Mouse (Mus musculus): ENCODE data around the gene Pih1d2. TPM values are rescaled to one million over a fixed set of nuclear protein-coding genes. Genes with fewer than 3 reads are reported as not detected.

Gene Pih1d2
- polyA plus RNA-seq, 1 experiment from 2014 or later = 7.5 TPM

DNA sequence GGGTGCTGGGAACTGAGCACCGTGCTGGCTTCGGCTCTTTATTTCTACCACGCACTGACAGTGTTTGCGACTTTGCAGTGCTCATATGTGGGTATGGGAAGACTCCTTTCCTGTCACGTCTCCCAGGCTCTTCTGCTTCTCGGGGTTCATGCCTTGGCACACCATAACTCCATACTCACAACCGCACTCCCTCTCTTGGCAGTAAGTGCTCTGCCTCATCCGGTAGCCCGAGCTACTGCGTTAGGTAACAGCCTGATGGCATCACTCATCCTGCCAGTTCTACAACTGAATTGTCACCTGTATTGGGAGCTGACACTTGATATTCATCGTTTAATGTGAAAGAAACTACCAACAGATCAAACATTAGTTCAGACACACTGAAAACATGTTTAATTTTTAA is 17.1 kb downstream of the Pih1d2 start:
- Histone ChIP-seq H3K4me1 (replicated peaks) (no peaks in the 10 kb centered on the region), H3K9me3 (no peaks in the 10 kb centered on the region), H3K9ac (no peak overlapping the region), H3K4me3 (no peak overlapping the region), H3K4me2 (no peak overlapping the region), H3K27me3 (no peaks in the 10 kb centered on the region), H3K36me3 (peaks cover 62% of the 10 kb centered on the region), H3K27ac (no peak overlapping the region)
- 94% methylated on average over 11 of the region's 11 CpGs for WGBS
- no peak for ATAC-seq (ENCODE audit: low FRiP score)

DNA sequence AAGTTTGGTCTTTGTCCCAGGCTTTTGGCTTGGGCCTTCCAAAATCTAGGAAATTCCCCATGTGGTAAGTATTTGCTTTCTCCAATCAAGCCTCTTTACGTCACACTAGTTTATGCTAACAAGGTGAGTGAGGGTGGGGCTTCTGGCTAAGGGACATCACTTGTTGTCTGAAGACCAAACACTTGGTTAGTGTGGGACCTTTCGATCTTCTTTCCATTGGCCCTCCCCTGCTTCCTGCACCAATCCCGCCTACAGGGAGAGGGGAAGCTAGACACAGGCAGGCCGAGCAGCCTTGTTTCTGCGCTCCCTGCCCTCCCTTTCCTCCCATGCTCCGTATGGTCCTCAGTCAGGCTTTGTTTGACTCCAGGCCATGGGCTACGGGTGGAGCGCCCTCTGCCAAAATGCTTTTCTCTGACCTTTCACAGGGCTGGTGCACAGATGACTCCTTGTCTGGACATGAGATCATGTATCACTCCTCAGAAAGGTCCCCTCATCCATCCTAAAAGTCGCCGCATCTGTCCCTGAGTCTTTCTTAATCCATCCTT is 29.8 kb downstream of the Pih1d2 start:
- Histone ChIP-seq H3K4me3 (no peak overlapping the region), H3K9ac (no peak overlapping the region), H3K27ac (no peak overlapping the region), H3K4me2 (no peak overlapping the region), H3K27me3 (no peaks in the 10 kb centered on the region), H3K36me3 (peaks cover 92% of the 10 kb centered on the region), H3K4me1 (replicated peaks) (no peaks in the 10 kb centered on the region), H3K9me3 (no peaks in the 10 kb centered on the region)
- ATAC-seq (ENCODE audit: low FRiP score) = no peak
- WGBS = 81% methylated on average over 10 of the region's 10 CpGs

DNA sequence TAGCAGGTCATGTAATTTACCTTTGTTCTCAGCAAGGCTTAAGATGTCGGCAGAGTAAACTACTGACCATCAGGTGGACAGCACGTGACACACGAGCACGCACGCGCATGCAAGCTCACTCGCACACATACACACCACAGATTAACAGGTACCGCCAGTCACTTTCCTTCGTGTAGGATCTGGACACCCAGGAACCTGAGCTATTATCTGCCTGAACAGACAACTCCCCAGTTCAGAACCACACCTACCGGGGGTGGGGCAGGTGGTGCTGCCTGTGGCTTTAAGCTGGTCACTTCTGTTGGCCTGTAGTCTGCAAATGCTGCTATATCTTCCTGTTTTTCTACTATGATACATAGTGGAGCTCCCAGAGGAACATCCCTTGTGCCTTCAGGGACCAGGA is 33.4 kb downstream of the Pih1d2 start:
- Histone ChIP-seq H3K27ac (no peak overlapping the region), H3K9me3 (no peaks in the 10 kb centered on the region), H3K4me3 (no peak overlapping the region), H3K9ac (no peak overlapping the region), H3K27me3 (no peaks in the 10 kb centered on the region), H3K4me1 (replicated peaks) (no peaks in the 10 kb centered on the region), H3K4me2 (no peak overlapping the region), H3K36me3 (peaks cover 92% of the 10 kb centered on the region)
- ATAC-seq (ENCODE audit: low FRiP score) = no peak
- 96% methylated on average over 10 of the region's 10 CpGs for WGBS

DNA sequence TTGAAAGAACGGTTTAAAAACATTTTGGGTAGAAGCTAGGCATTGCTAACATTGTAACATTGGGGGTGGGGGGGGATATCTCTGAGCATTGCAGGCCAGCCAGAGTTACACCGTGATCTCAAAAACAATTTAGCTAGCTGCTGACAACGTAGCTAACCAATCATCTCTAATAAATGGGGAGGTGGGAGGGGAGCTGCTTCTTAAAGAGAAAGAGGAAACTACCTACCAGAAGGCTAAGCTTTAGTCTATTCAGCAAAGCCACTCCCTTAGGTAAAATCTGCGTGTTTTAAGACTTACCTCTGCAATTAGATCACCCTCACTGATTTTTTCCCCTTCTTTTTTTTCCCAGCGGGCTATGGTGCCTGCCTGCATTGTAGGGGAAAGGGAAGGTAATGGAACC is 41.3 kb downstream of the Pih1d2 start:
- Histone ChIP-seq H3K27me3 (no peaks in the 10 kb centered on the region), H3K9me3 (no peaks in the 10 kb centered on the region), H3K36me3 (peaks cover 41% of the 10 kb centered on the region), H3K9ac (peak overlapping the region; percentile 92), H3K4me2 (peak overlapping the region; percentile 77), H3K4me1 (replicated peaks) (peaks cover 23% of the 10 kb centered on the region), H3K4me3 (peak overlapping the region; percentile 96), H3K27ac (peak overlapping the region; percentile 89; the same call in 1 of the 2 replicates)
- no peak for ATAC-seq (ENCODE audit: low FRiP score)
- WGBS = 25% methylated on average over 5 of the region's 5 CpGs

DNA sequence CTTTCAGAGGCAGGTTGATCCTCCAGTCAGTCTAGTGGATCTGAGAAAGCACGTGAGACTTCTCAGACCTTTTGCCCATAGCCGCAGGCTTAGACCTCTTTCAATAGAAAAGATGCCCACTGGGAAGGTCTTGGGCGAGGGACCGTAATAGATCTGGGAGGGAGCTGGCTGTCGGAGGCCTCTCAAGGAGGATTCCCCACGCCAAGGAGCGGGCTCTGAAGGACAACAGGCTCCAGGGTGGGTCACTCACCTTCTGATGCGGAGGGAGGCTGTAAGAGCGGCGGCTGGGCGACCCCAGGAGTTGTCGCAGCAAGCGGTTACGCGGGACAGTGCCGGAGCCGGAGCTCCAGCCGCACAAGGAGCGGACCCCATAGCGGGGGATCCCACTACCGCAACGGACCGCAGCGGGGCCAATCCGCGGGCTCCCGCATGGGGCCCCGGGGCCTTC is 41.8 kb downstream of the Pih1d2 start:
- Histone ChIP-seq H3K27me3 (no peaks in the 10 kb centered on the region), H3K9ac (peak overlapping the region; percentile 92), H3K4me3 (peak overlapping the region; percentile 96), H3K4me2 (peak overlapping the region; percentile 77), H3K9me3 (no peaks in the 10 kb centered on the region), H3K36me3 (peaks cover 40% of the 10 kb centered on the region), H3K27ac (peak overlapping the region; percentile 89), H3K4me1 (replicated peaks) (peaks cover 23% of the 10 kb centered on the region)
- ATAC-seq (ENCODE audit: low FRiP score) = peak; percentile 78
- WGBS = under 1% methylated on average over 28 of the region's 28 CpGs

DNA sequence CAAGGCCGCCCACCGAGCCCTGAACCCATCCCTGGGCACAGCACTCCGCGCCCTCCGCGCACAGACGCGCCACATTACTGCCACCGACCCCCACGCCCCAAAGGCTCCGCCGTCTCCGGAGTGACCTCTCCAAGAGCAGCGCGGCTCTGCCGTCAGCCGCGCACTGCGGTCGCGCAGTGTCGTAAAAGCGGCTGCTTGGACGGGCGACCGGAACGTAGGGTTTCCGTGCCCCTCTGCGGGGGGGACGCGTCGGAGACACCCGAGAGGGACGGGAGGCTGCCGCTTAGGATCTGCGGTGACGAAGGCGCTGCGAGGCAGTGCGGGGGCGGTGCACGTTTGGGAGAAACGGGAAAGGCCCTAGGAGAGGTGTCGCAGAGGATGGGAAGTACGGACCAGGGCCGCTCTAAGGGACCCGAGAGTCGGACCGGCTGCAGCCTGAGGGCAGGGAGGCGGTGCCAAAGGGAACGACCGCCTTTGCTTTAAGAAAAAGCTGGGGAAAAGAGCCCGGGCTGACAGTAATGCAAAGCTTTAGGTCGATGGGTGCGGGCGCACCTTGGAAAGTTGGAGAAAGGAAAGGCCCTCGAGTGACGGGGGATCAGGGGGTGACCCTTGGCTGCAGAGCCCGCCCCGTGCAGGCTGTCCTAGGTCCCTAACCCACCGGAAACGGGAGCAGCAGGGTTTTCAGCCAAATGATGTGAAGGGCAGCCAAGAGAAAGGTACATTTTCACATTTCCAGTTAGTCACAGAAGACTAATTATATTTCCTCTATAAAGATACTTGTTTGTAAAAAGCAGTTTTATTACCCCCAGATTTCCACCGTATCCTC is 42.5 kb downstream of the Pih1d2 start, which contains the start of gene Dlat:
Gene Dlat (minus strand): TSS at position 389 of the 826 bp plus-strand sequence.
- Histone ChIP-seq H3K4me3 (peak within 1 kb of the TSS; percentile 96), H3K27ac (peak within 1 kb of the TSS; percentile 89), H3K36me3 (peaks cover 40% of the 10 kb centered on the region), H3K9me3 (no peaks in the 10 kb centered on the region), H3K4me2 (peak within 1 kb of the TSS; percentile 77), H3K27me3 (no peaks in the 10 kb centered on the region), H3K4me1 (replicated peaks) (peaks cover 23% of the 10 kb centered on the region), H3K9ac (peak within 1 kb of the TSS; percentile 92)
- peak; percentile 93 for ATAC-seq (ENCODE audit: low FRiP score)
- WGBS = under 1% methylated on average over 63 of the region's 63 CpGs

DNA sequence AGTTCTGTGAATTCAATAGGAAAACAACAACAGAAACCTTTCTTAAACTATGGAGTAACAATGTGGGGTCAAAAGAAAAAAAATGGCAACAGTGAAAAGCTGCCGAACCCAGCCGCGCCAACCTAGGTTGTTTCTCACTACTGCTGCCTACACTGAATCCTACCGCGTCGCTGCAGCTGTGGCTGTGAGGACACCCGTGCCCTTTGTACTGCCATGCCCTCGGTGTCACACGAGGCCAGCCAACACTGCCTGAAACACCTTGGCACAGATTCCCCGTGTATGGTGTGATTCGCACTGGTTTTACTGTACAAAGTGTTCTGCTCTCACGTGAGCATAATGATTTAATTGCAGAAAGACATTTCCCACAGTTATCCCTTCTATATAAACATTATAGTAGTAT is 43.3 kb downstream of the Pih1d2 start:
- Histone ChIP-seq H3K4me1 (replicated peaks) (peaks cover 23% of the 10 kb centered on the region), H3K27ac (no peak overlapping the region), H3K4me3 (peak overlapping the region; percentile 96), H3K9ac (peak overlapping the region; percentile 92), H3K27me3 (no peaks in the 10 kb centered on the region), H3K36me3 (peaks cover 40% of the 10 kb centered on the region), H3K4me2 (peak overlapping the region; percentile 77), H3K9me3 (no peaks in the 10 kb centered on the region)
- 19% methylated on average over 12 of the region's 12 CpGs for WGBS
- ATAC-seq (ENCODE audit: low FRiP score) = no peak

DNA sequence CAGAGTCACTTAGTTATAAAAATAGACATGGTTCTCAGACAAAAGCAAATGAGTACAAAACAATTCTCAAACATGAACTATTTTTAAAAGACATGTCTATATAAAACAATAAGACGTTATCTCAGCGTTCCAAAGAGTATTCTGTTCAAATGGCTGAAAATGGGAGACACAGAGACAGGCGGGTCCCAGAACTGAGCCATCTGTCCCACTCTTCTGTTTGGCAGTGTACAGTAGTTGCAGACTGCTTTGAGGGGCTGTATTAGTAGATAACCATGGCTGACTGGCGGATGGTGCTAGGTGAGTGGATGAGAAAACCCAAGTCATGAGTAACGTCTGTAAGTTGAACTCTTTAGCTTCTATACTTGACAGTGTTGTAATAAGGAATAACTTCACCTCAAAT is 47.7 kb downstream of the Pih1d2 start:
- peaks cover 7% of the 10 kb centered on the region for H3K4me1 ChIP-seq (replicated peaks)
- WGBS = 93% methylated on average over 5 of the region's 5 CpGs
- H3K4me3 ChIP-seq = no peak overlapping the region
- no peak overlapping the region for H3K4me2 ChIP-seq
- ATAC-seq (ENCODE audit: low FRiP score) = no peak
- H3K9ac ChIP-seq = no peak overlapping the region
- no peak overlapping the region for H3K27ac ChIP-seq
- no peaks in the 10 kb centered on the region for H3K9me3 ChIP-seq
- H3K27me3 ChIP-seq = no peaks in the 10 kb centered on the region
- H3K36me3 ChIP-seq = peaks cover 59% of the 10 kb centered on the region

DNA sequence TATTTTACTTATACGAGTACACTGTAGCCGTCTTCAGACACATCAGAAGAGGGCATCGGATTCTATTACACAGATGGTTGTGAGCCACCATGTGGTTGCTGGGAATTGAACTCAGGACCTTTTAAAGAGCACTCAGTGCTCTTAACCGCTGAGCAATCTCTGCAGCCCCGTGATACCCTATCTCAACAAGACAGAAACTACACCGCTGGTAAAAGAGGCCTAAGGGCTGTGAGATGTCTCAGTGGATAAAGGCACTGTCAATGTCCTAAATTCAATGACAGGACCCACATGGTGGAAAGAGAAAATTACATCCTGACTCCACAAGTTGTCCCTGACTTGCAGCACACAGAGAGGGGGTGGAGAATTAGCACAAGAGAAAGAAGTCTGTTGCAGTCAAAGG is 49.3 kb downstream of the Pih1d2 start:
- Histone ChIP-seq H3K4me2 (no peak overlapping the region), H3K4me1 (replicated peaks) (no peaks in the 10 kb centered on the region), H3K27me3 (no peaks in the 10 kb centered on the region), H3K9me3 (no peaks in the 10 kb centered on the region), H3K36me3 (peaks cover 62% of the 10 kb centered on the region), H3K4me3 (no peak overlapping the region), H3K27ac (no peak overlapping the region), H3K9ac (no peak overlapping the region)
- no peak for ATAC-seq (ENCODE audit: low FRiP score)
- WGBS = 86% methylated on average over 6 of the region's 6 CpGs

DNA sequence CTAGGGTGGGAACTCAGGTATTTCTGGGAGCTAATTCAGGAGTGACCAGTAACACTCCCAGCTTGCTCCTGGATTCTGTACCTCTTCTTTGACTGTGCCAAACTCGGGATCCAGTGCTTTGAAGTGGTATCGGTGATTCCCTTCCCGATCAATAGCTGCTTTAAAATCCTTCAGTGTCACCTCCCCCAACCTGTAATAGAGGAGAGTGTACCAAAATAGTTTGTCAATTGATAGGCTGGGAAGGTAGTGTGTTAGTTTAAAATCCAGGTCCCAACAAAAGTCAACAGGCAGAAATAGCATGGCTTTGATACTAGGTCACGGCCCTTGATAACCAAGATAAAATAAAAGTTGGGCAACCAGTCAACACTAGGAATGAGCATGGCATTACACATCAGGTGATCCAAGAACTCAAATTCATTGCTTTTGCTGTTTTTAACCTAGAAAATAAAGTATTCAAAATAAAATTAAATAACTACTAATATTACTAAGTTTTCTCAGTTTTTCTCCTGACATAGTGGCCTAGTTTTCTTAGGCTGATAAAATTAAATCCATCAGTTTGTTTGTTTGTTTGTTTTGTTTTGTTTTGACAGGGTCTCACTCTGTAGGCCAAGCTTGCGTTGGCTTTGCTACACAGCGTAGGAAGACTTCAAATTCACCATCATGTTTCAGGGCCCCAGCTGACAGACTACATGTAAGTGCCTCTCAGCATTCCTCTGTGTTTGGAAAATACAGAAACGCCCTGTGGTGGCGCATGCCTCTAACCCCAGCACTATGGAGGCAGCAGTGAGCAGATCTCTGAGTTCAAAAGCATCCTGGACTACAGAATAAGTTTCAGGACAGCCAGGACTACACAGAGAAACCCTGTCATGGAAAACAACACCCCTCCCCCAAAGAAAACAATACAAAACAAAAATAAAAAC is 50.7 kb downstream of the Pih1d2 start:
- ATAC-seq (ENCODE audit: low FRiP score) = no peak
- Histone ChIP-seq H3K27ac (no peak overlapping the region), H3K4me1 (replicated peaks) (no peaks in the 10 kb centered on the region), H3K9me3 (no peaks in the 10 kb centered on the region), H3K9ac (no peak overlapping the region), H3K4me2 (no peak overlapping the region), H3K27me3 (no peaks in the 10 kb centered on the region), H3K36me3 (peaks cover 62% of the 10 kb centered on the region), H3K4me3 (no peak overlapping the region)
- 85% methylated on average over 8 of the region's 8 CpGs for WGBS

DNA sequence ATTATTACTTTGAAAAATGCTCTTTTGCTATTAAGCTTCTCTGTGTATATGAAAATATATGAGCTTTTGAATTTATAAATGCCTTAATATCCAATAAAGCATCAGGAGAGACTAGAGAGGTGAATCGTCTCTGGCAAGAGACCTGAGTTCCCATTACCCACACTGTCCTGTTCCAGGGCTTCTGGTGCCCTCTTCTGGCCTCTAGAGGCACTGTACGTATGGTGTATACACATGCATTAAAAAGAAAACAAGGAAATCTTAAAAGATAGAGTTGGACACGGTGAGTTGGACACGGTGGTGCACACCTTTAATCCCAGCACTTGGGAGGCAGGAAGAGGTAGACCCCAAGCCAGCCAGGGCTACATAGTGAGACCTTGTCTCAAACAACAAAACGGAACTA is 53.6 kb downstream of the Pih1d2 start:
- Histone ChIP-seq H3K4me2 (no peak overlapping the region), H3K9me3 (no peaks in the 10 kb centered on the region), H3K27ac (no peak overlapping the region), H3K36me3 (peaks cover 53% of the 10 kb centered on the region), H3K4me1 (replicated peaks) (no peaks in the 10 kb centered on the region), H3K27me3 (no peaks in the 10 kb centered on the region), H3K4me3 (no peak overlapping the region), H3K9ac (no peak overlapping the region)
- ATAC-seq (ENCODE audit: low FRiP score) = no peak
- WGBS = 39% methylated on average over 5 of the region's 5 CpGs
